Mouse (Mus musculus): ENCODE results near the gene Tcp11.

Gene Tcp11

DNA sequence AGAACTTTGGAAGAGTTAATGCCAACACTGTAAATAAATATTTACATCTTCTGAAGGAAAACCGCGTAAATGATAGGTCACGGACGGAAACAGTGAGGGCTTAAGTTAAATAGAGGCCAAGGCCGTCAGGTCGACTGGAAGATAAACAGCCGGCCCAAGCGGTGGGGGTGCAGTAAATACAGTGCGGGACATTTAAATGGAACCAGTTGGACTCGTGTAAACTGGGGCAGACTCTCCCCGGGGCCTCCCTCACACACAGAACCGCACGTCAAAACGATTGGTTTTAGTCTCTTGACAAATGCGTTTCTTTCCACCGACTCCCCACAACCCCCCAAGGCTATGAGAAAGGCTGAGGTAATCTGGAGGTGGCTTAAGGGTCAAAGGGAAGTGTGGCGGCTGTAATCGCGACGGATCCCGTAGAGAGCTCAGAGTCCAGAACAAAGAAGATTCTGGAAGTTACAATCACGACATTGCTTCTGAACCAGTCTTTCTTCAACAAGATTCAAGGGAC, 4.0 kb upstream of the Tcp11 start:
- no peak for DNase-seq (ENCODE audit: low read depth, low spot score)

GRCm38 (mm10) chr17:28082863-28083262, 2.4 kb upstream of the Tcp11 start:
- no peak for DNase-seq (ENCODE audit: low read depth, low spot score)

DNA sequence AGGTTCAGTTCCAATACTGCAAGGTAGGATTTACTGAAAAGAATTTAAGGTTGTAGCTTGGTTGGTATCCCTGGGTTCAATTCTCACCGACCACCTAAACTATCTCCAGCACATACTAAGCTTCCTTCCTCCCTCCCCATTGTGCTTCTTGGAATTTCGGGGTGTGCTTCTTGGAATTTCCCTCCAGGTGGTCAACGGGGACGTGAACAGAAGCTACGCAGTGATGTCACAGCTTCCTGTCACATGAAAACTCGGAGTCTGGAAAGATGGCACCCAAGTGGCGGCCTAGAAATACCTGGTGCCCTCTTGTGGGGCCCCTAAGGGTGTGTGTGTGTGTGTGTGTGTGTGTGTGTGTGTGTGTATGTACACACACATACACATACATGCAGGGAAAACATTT, 1.4 kb upstream of the Tcp11 start:
- DNase-seq (ENCODE audit: low read depth, low spot score), result no peak

DNA sequence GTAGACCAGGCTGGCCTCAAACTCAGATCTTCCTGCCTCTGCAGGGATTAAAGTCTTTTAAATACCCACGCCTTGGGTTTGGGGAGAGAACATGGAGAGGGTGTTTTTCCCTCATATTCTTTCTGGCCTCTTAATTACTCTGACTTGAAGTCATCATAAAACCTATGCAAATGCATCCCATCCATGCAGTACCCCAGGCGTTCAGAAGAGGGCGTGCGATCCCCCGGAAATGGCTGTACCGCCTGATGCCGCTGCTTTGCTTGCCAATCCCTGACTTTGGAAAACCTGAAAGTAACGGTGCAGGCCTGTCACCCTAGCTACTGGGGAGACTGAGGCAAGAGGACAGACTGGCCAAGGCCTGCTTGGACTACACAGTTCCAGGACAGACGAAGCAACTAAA, 946 bp upstream of the Tcp11 start:
- no peak for DNase-seq (ENCODE audit: low read depth, low spot score)

- DNase-seq (ENCODE audit: low read depth, low spot score), result no peak
Measured at GRCm38 (mm10) chr17:28080817-28081165, 352 bp upstream of the Tcp11 start.

- peak; percentile 89 for DNase-seq (ENCODE audit: low read depth, low spot score)
Measured at GRCm38 (mm10) chr17:28079618-28080017, 821 bp downstream of the Tcp11 start.

DNA sequence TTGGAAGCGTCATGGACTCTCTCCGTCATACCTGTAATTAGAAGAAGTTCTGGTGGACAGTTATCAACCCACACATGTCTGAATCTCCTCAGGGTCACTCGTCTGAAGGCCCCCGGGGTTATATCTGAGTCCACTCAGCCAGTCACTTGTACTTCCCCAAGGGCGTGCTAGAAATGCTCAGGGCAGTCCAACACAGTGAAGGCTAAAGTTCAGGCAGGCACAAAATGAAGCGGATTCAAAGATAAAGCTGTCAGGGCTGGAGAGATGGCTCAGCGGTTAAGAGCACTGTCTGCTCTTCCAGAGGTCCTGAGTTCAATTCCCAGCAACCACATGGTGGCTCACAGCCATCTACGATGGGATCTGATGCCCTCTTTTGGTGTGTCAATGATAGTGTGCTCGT, 2.4 kb downstream of the Tcp11 start:
- no peak for DNase-seq (ENCODE audit: low read depth, low spot score)

GRCm38 (mm10) chr17:28074486-28074885, 6.0 kb downstream of the Tcp11 start:
- no peak for DNase-seq (ENCODE audit: low read depth, low spot score)

- DNase-seq (ENCODE audit: low read depth, low spot score), result no peak
Measured at GRCm38 (mm10) chr17:28072730-28073129, 7.7 kb downstream of the Tcp11 start.

DNA sequence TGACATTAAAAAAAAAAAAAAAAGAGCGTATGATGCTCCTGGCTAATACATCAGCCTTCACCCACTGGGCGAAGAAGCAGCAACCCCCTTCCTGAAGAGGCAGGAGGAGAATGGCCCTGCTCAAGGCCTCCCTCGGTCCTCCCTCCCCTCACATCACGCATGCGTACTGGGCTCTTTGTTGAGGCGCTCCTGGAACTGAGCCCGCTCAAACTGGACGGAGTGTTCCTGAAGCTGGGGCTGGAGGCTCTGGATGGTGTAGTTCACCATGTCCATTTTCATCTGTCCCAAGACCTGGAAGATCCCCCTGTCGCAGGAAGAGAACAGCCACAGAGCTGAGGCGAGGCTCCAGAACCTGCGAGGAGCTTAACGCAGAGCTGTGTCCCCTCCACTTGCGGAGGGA, 10.2 kb downstream of the Tcp11 start:
- no peak for DNase-seq (ENCODE audit: low read depth, low spot score)

DNA sequence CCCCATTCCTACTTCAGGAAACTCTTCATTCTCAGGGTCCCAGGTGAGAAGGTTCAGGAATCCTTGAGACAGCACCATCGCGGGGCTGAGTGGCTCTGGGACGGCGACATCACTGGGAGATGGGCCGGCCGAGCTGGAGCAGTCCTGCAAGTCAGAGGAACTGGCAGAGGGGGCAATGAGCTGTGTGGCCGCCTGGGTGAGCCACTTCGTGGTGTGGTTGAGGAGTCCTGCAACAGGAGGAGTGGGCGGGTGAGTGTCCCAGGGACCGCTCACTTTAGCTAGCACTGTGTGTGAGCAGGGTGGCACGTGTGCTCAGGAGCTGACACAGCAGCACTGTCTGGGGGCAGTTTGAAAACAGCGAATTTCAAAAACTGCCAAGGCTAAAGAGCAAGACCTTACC, 11.0 kb downstream of the Tcp11 start:
- DNase-seq (ENCODE audit: low read depth, low spot score), result no peak

GRCm38 (mm10) chr17:28067303-28067702, 13.1 kb downstream of the Tcp11 start:
- no peak for DNase-seq (ENCODE audit: low read depth, low spot score)

DNA sequence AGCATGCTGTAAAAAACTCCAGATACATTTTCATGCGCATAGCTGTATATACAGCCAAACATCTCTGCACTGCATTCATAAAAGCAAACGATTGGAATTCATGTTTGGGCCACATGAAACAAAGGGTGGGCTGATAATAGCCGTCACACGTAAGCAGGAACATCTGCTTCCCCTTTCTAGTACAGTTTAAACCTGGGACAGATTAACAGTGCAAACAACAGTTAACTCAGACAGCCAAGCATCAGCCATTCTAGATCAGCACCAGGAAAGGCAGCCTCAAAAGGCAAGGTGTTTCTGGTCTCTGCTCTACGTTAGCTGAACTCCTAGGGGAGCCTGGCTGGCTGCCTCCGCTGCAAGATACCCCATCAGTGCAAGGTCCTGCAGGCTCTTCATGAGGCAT, 17.3 kb downstream of the Tcp11 start:
- DNase-seq (ENCODE audit: low read depth, low spot score), result no peak

- no peak for DNase-seq (ENCODE audit: low read depth, low spot score)
Measured at GRCm38 (mm10) chr17:28062710-28063109, 17.7 kb downstream of the Tcp11 start.

- no peak for DNase-seq (ENCODE audit: low read depth, low spot score)
Measured at GRCm38 (mm10) chr17:28061472-28061871, 19.0 kb downstream of the Tcp11 start.

DNA sequence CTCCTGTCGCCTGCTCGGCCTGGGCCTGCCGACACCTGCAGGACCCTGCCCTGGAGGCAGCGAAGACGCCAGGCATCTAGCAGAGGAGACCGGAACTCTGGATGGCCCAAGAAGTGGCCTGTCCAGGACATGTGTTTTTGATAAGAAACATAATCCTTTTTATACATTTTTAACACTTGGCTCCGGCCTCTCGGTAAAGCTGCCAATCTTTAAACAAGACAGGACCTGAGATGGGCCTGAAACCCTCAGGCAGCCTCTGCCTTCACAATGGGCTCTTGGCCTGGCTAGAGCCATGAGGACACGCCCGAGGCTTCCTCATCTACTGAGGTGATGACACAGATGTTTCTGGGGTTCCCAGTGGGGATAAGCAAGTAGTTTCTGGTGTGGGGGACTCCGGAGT, 19.8 kb downstream of the Tcp11 start:
- no peak for DNase-seq (ENCODE audit: low read depth, low spot score)

DNA sequence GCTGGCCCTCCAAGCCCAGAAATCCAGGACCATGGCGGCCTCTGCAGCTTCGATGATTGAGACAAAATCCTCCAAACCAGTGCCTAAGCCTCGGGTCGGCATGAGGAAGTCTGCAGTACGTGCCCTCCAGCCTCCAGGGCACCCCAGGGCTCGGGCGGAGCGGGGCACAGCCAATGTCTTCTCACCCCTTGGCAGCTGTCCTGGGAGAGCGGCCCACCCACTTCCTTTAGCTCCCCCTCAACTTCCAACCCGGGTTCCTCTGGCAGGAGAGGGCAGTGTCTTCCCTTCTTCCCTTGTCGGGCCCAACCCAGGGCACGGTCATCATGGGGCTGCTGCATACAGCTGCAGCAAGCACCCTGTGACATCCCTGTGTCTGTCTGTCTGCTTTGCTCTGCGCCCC, 22.1 kb downstream of the Tcp11 start:
- no peak for DNase-seq (ENCODE audit: low read depth, low spot score)

- no peak for DNase-seq (ENCODE audit: low read depth, low spot score)
Measured at GRCm38 (mm10) chr17:28052293-28052863, 28.1 kb downstream of the Tcp11 start.

DNA sequence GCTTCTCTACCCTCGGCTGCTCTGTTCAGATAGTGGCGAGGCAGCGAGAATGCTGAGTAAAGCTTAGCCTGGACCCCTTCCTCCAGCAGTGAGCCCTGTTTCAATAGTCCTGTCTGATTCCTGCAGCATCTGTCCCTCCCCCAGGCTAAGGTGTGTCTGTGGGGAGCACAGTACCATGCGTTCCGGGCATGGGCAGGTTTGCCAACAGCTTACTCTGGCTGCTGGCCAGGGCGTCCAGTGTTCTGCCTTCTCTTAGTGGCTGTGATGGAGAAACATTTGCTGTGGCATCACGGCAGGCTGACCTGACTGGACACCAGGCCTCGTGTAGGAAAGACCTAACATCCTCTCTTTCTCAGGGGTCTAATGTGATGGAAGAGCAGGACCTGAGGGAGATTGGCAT, 30.2 kb downstream of the Tcp11 start:
- no peak for DNase-seq (ENCODE audit: low read depth, low spot score)

DNA sequence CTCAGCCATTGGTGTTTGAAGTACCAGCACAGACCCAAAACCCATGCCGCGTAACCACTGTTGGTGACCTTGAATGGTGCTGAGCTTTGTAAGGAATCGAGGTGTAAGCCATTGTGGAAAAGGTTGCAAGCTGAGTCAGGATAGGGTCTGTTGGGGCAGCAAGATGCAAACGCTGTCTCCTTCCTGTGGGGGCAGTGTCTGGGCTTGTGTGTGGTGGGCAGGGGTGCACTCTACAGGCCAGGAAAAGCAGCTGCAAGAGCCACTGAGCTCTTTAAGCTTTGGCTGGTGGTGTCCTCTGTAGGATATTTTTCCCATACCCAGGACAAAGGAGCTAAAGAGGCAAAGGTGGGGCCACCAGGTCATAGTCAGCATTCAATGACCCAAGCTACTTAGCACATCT, 32.0 kb downstream of the Tcp11 start:
- DNase-seq (ENCODE audit: low read depth, low spot score), result peak; percentile 67

DNA sequence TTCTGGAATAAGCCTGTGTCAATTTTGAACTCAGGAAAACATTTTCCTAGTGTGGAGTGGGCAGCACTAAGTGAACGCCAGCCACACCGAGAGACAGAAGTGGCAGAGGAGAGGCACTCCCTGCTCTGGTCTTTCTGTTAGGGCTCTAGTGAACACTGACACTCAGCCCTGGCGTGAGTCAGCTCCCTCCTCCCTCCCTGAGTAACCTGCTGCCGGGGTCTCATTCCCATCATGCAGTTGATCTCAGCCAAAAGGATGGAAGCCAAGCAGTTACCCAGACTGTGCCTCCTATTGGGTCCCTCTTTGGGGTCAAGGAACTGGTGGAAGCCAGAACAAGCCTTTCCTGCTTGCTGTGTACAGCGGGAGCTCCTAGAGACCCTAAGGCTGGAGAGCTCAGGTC, 32.9 kb downstream of the Tcp11 start:
- DNase-seq (ENCODE audit: low read depth, low spot score), result no peak

DNA sequence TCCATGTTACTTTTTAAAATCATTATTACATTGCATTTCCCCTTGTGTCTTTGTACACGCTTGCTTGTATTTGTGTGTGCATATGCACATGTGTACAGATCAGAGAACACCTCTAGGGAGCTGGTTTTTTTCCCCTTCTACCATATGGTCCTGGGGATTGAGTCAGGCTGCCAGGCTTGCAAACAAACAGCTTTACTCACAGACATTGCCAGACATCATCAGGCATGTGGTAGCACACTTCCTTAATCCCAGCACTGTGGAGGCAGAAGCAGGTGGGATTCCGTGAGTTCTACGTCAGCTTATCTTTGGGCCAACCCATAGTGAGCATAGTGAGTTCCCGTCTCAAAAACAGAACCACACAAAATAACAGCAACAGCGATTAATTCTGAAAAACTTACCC, 33.4 kb downstream of the Tcp11 start:
- no peak for DNase-seq (ENCODE audit: low read depth, low spot score)

DNA sequence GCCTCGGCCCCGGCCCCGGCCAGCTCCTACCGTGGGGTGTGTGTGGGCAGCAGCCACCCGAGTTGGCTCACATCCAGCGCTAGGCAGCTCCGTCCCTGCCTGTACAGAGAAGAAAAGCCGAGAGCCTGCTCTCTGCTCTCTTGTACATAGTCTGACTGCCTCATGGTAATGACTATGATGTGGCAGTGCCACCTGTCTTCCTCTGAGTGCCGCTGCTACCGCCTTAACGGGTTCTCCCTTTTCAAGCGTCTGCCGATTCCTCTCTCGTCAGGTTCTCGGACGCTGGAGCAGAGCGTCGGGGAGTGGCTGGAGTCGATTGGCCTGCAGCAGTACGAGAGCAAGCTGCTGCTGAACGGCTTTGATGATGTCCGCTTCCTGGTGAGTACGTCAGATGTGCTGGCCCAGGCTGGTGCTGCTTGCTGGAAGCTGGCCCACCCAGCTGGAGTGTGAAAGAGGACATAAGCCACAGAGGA, 38.1 kb downstream of the Tcp11 start:
- peak; percentile 47 for DNase-seq (ENCODE audit: low read depth, low spot score)

- no peak for DNase-seq (ENCODE audit: low read depth, low spot score)
Measured at GRCm38 (mm10) chr17:28041298-28041697, 39.1 kb downstream of the Tcp11 start.

All from retina, postnatal 7 days (tissue).